Mouse (Mus musculus) kidney, adult 2 months (tissue): ENCODE measurements at regions not wholly inside any gene's neighbourhood (a gene's known extent, or its start where the extent isn't known, plus 50 kb on each side); places are given as distances from the start of the nearest gene placed in this dataset.

Experiments
- DNase-seq: peaks from one replicate; pipeline ENCODE4 v3.0.0; 2021
- H3K27ac ChIP-seq: fragments of 200-500 bp; 2 replicates; pipeline ENCODE4 v1.5.1; 2012; ENCODE audit warnings: low read depth, low read length, control low read depth, inconsistent platforms; ENCODE audit not compliant: insufficient read depth
- H3K27me3 ChIP-seq: fragments of 200-500 bp; replicated peaks from 2 replicates; pipeline ENCODE4 v1.6.1; 2012; ENCODE audit warnings: mild to moderate bottlenecking, moderate library complexity, low read length, inconsistent platforms; ENCODE audit not compliant: control insufficient read depth, insufficient read depth
- H3K36me3 ChIP-seq: fragments of 200-500 bp; 2 replicates; pipeline ENCODE4 v1.6.1; 2012; ENCODE audit warnings: mild to moderate bottlenecking, moderate library complexity, low read length, inconsistent platforms; ENCODE audit not compliant: control insufficient read depth, insufficient read depth
- H3K4me1 ChIP-seq: fragments of 200-500 bp; 2 replicates; pipeline ENCODE4 v1.6.1; 2011; ENCODE audit warnings: low read length; ENCODE audit not compliant: control insufficient read depth, insufficient read depth
- H3K4me3 ChIP-seq: fragments of 200-500 bp; 2 replicates; pipeline ENCODE4 v1.5.1; 2011; ENCODE audit warnings: mild to moderate bottlenecking, low read depth, low read length, control low read depth; ENCODE audit not compliant: insufficient read depth
- CTCF ChIP-seq: fragments of 200-500 bp; conservative IDR thresholded peaks from 2 replicates; pipeline ENCODE4 v1.5.1; 2011; ENCODE audit warnings: low read depth, mild to moderate bottlenecking, control low read depth, low read length, moderate library complexity, mixed read lengths; ENCODE audit not compliant: insufficient read depth, insufficient read length
- POLR2A ChIP-seq: fragments of 200-500 bp; IDR thresholded peaks from one replicate; pipeline ENCODE4 v1.6.1; 2011; ENCODE audit warnings: low read depth, low read length, control low read depth
- WGBS: fragments of 180-500 bp; shearing (Covaris S2); methylation state at CpG from one replicate; pipeline ENCODE4 v1.1.7; 2018; 5-methylcytosine and 5-hydroxymethylcytosine counted together

DNA sequence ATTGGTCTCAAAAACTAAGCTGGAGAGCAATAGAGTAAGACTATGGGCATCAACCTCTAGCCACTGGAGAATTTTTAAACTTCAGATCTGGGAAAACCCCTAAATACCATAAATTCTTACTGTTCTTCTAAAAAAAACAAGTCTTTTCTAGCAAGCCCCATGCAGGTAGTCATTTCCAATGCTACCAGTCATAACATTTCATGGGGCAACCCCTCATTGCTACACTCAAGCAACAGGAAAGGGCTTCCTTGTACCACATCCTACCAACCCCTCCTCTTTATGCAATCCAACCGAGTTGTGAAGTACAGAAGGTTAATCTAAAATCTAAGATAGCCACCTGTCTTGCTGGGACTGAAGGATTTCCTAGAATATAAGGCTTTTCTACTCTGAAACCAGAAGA lies 263.5 kb upstream of the 2610301B20Rik start:
- TF ChIP-seq CTCF (no peak), POLR2A (no peak)
- no peak for DNase-seq
- Histone ChIP-seq H3K27me3 (no peaks in the 10 kb centered on the region), H3K4me3 (no peak overlapping the region), H3K36me3 (no peaks in the 10 kb centered on the region), H3K4me1 (no peaks in the 10 kb centered on the region), H3K27ac (no peak overlapping the region)
- 56% methylated on average over 1 of the region's 1 CpGs for WGBS
